Mouse (Mus musculus) spleen, adult 18-20 months (tissue): ENCODE measurements around the gene Sema6b.
"Not testable (repeated sequence)": the region's sequence is repeated elsewhere in the genome, so short reads cannot be mapped to it uniquely, and the experiment has no call there.

Experiments used
- DNase-seq, 2 experiments: peaks; one replicate each; pipeline ENCODE4 v3.0.0; 2022; ENCODE audit warnings: mixed read lengths in 2 of 2

The Sema6b gene

GRCm38 (mm10) chr17:56116193-56116592 is 23.9 kb downstream of the Sema6b start:
- no peak for DNase-seq

DNA sequence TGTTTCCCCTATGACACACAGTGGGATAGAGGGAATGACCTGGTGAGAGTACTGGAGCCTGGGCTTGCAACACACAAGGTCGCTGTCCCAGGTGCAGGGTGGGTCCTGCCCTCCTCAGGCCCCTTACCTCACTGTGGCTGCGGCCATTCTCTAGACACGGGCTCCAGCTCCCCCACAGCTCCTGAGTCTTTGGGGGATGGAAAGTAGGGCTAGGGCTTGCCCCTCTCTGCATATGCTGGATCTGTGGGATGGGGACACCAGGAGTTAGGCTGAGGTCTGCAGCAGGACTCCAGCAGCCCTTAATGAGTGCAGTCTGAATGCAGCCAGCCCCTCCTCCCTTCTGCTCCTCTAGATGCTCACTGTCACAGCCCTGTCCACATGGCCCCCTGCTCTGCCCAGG is 27.4 kb downstream of the Sema6b start:
- no peak for DNase-seq

- DNase-seq, result peak in 1 of 2 experiments; percentile 51
Measured at GRCm38 (mm10) chr17:56111864-56112263, 28.3 kb downstream of the Sema6b start.

DNA sequence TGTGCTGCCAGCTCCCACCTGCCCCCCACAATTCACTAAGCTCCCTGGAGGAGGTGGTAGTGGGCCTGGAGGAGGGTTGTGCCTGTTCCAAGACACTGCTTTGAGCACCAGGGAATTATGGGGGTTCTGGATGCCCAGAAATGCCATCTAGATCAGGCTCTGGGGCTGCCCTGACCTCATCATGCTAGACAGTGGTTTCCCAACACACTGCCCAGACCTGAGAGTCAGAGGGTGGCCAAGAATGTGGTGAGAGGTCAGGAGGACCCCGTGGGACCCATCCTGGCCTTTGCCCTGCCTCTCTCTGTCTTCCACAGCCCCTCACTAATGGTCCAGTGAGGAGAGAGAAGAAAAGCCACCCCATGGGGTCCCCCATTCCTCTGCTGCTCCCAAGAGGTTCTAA is 29.1 kb downstream of the Sema6b start:
- no peak for DNase-seq

GRCm38 (mm10) chr17:56110571-56110970 is 29.6 kb downstream of the Sema6b start:
- no peak for DNase-seq

DNA sequence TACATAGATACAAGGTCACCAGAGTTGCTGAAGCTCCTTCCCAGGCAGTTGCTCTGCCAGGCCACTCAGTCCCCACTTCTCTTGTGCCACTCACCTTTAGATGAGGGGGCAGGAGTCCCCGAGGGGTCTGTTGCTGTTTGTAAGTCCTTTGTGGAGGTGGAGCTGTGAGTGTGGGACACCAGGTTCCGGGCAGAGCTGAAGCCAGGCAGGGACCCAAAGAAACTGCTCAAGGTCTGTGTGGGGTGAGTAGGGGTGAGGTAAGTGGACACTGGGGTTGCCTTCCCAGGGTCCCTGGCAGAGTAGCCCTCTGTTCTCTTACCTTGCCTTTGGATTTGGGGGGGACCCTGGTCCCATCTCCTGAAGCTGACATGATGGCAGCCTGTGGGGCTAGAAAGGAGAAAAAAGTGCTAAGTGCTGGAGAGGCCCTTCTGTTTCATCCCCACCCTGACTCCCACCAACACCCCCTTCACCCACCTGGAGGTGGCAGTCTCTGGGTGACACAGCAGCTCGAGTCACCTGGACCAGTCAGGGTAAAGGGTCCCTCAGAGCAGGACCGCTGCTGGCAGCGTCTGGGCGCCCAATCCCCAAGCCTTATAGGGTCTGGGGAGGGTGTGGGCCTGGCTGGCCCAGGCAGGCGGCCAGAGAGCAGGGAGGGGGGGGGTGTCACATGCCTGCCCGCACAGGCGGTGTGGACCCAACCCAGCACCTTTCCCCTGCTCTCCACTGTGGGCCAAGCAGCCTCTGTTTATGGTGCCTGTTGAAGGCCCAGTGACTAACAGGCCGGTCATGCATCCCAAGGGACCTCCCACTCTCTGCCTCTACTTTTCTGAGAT is 30.7 kb downstream of the Sema6b start, which contains the start of gene Plin4:
Gene Plin4, minus strand, starts transcription at position 585 of the 833 bp plus-strand sequence.
- no peak for DNase-seq

DNA sequence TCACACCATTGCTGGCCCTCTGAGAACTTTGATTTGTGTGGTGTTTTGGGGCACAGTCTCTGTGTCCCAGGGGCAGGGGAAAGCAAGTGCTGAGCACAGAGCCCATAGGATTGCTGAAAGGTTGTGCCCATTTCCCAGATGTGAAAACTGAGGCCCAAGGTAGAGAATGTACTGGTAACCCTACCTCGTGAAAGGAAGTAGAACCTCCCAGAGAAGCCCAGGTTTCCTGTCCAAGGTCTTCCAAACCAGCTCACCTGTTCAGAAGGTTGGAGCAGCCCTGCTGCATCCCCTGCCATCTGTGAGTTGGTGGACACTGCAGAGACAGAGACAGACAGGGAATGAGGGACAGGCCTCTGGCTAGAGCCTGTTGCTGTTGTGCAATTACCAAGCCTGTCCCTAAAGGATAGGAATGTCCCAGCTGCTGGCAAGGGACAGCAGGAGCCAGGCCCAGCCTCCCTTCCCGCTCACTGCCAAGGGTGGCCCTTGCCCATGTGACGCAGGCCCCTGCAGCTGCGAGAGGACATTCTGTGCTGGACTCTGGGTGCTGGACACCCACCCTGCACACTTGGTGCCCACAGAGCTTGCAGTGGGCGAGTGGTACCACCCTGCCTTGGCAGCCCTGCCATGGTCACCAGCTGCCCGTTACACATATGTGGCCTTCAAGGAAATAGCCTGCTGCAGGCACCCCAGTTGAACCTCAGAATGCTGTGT is 31.7 kb downstream of the Sema6b start:
- DNase-seq, result no peak

- DNase-seq, result no peak
Measured at GRCm38 (mm10) chr17:56107736-56108135, 32.4 kb downstream of the Sema6b start.

DNA sequence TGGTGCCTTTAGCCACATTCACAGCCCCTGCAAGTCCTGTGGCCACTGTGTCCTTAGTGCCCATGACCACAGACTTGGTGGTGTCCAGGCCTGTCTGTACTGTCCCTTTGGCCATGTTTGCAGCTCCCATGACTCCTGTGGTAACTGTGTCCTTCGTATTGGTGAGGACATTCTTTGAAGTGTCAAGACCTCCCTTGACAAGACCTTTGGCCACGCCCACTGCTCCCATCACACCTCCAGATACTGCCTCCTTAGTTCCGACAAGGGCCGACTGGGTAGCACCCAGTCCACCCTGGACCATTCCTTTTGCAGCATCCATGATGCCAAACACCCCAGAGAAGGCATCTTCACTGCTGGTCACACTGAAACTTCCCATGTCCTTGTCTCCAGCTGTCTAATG is 33.2 kb downstream of the Sema6b start:
- DNase-seq, result no peak

GRCm38 (mm10) chr17:56106436-56106835 is 33.7 kb downstream of the Sema6b start:
- not testable (repeated sequence) for DNase-seq

DNA sequence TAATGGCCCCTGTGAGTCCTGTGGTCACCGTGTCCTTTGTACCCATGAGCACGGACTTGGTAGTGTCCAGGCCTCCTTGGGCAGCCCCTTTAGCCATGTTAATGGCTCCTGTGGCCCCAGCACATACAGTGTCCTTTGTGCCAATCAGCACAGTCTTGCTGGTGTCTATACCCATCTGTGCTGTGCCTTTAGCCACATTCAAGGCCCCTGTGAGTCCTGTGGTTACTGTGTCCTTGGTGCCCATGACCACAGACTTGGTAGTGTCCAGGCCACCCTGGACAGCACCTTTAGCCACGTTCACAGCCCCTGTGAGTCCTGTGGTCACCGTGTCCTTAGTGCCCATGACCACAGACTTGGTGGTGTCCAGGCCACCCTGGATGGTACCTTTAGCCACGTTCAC is 35.3 kb downstream of the Sema6b start:
- DNase-seq, result not testable (repeated sequence)

DNA sequence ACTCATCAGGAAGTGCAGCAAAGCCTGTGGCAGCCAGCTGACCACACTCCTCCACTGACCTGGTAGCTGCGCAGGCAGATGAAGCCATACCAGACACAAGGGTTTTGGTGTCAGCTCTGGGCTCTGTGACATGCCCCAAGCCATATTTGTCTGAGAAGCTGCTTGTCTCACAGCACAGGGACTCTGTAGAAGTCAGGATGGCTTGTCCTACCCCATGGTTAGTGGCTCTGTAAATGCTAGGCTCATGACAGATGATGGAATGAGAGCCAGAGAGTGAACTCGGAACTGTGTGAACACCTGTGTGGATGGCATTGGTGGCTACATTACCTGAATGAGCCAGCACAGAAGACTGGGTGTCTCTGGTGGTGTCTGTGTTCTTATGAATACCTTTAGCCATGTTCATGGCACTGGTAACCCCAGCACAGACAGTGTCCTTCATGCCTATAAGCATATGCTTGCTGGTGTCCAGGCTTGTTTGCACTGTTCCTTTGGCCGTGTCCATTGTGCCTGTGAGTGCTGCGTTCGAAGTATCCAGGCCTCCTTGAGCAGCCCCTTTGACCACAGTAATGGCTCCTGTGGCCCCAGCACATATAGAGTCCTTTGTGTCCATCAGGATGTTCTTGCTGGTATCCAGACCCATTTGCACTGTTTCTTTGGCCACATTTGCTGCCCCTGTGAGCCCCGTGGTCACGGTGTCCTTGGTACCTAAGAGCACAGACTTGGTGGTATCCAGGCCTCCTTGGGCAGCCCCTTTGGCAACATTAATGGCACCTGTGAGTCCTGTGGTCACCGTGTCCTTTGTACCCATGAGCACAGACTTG is 36.5 kb downstream of the Sema6b start:
- no peak for DNase-seq

- no peak for DNase-seq
Measured at GRCm38 (mm10) chr17:56102927-56103326, 37.2 kb downstream of the Sema6b start.

DNA sequence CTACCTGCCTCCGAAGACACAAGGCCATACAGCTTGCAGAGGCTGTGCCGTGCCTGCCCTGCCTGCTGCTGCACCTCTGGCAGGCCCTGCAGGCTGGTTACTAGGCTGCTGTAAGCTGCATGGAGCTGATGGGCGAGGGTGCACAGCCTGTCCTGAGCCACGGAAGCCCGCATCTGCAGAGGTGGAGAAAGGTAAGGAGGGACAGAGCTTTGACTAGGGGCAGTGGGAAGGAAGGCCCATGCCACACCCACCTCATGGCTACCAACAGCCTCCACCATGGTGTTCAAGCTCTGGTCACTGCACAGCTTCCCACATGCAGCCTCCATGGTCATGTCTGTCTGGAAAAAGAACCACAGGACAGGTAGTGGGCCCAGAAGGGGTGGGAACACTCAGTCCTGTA is 38.0 kb downstream of the Sema6b start:
- no peak for DNase-seq

GRCm38 (mm10) chr17:56100811-56101210 is 39.3 kb downstream of the Sema6b start:
- DNase-seq, result no peak

DNA sequence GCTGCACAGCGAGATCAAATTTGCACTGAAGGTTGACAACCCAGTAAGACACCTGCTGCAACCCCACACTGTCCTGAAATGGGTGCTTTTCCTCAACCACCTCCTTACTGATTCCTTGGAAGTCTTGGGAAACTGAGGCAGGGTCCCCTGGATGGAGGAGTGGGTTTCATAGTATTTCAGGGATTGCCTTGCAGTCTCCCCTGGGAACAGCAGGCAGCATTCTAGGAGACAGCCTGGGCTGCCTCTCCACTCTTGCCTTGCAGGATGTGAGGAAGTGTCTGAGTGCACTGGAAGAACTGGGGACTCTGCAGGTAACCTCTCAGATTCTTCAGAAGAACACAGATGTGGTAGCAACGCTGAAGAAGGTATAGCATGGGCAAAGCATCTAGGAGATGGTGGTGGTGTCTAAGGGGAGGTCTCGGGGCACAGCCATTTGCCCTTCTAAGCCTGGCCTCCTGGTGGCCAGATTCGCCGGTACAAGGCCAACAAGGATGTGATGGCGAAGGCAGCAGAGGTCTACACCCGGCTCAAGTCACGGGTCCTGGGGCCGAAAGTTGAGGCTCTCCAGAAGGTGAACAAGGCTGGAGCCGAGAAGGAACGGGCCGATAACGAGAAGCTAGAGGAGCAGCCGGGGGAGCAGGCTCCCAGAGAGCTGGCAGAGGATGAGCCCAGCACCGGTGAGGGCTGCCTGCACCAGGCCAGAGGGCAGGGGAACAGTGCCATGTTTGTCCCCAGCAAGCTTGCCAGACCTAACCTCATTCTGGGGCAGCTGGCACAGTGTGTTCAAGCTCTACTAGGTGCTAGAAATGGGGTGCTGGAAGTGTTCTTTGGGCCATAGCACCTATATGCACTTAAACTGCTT is 41.2 kb downstream of the Sema6b start:
- no peak for DNase-seq

GRCm38 (mm10) chr17:56098180-56098579 is 42.0 kb downstream of the Sema6b start:
- DNase-seq, result no peak

GRCm38 (mm10) chr17:56096883-56097282 is 43.3 kb downstream of the Sema6b start:
- DNase-seq, result no peak

DNA sequence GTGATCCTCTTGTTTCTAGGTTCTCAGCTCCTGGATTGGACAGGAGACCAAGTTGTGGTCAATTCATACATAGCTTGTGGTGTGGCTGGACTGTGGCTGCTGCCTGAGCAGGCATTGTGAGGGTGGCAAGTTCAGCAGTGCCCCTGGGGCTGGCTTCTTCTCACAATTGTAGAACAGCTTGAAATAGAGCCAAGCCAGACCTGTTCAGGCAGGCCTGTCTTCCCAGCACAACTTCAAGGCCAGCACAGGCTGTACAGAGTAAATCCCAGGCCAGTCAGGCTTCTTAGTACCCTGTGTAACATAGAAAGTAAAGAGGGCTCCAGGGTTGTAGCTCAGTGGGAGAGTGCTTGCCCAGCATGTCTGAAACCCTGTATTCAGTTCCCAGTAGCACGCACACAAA is 47.3 kb downstream of the Sema6b start:
- DNase-seq, result no peak

GRCm38 (mm10) chr17:56092312-56092711 is 47.8 kb downstream of the Sema6b start:
- DNase-seq, result no peak

DNA sequence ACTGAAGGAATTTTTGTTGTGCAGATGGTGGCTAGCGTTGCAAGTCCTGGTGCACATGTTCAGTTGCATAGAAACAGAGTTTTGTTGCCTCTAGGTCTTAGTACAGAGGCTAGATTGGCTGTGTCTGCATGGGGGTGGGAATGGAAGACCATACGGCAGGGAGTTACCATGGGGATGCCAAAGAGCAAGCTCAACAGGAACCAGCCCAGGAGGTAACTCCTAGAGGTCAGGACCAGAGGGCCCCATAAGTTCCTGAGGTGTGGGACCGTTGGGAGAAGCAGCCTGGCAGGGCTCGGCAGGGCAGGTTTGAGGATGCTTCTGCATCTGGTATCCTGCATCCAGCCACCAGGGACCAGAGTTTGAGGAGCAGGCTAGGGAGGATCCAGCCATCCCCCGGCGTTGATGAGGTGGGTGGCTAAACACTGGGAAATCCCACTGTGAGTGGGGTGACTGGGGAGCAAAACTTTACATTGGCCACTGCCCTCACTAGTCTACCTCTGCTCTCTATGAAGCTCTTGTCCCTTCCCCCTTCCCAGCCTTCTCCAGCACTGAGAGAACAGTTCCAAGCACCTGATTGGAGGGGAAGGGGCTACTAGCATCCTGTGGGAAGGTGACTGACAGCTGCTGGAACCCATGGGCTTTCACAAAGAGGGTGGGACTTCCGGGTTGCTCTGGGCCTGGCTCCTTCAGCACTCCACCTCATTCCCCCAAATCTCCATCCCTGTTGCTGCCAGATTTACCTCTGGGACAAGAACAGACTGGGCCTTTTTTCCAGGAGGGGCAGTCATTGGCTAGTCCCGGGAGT is 59.2 kb downstream of the Sema6b start:
- no peak for DNase-seq
